Mouse (Mus musculus): ENCODE data around the gene Gcm1.
"Not testable (repeated sequence)": the region's sequence is repeated elsewhere in the genome, so short reads cannot be mapped to it uniquely, and the experiment has no call there.

Gene Gcm1

GRCm38 (mm10) chr9:78050452-78050970 lies 1.2 kb upstream of the Gcm1 start:
- no peak for DNase-seq (ENCODE audit: low read depth)

GRCm38 (mm10) chr9:78053821-78054220 lies 2.1 kb downstream of the Gcm1 start:
- DNase-seq (ENCODE audit: low read depth) = no peak

- no peak for DNase-seq (ENCODE audit: low read depth)
Measured at GRCm38 (mm10) chr9:78054298-78054697, 2.6 kb downstream of the Gcm1 start.

- no peak for DNase-seq (ENCODE audit: low read depth)
Measured at GRCm38 (mm10) chr9:78059525-78060120, 7.9 kb downstream of the Gcm1 start.

GRCm38 (mm10) chr9:78062392-78062791 lies 10.7 kb downstream of the Gcm1 start:
- no peak for DNase-seq (ENCODE audit: low read depth)

GRCm38 (mm10) chr9:78064121-78064520 lies 12.4 kb downstream of the Gcm1 start:
- DNase-seq (ENCODE audit: low read depth) = no peak

GRCm38 (mm10) chr9:78070496-78070895 lies 18.8 kb downstream of the Gcm1 start:
- no peak for DNase-seq (ENCODE audit: low read depth)

GRCm38 (mm10) chr9:78071626-78072025 lies 19.9 kb downstream of the Gcm1 start:
- DNase-seq (ENCODE audit: low read depth) = no peak

- not testable (repeated sequence) for DNase-seq (ENCODE audit: low read depth)
Measured at GRCm38 (mm10) chr9:78073291-78073690, 21.6 kb downstream of the Gcm1 start.

GRCm38 (mm10) chr9:78073713-78074340 lies 22.1 kb downstream of the Gcm1 start:
- no peak for DNase-seq (ENCODE audit: low read depth)

GRCm38 (mm10) chr9:78075256-78075655 lies 23.5 kb downstream of the Gcm1 start:
- no peak for DNase-seq (ENCODE audit: low read depth)

GRCm38 (mm10) chr9:78078240-78078639 lies 26.5 kb downstream of the Gcm1 start:
- peak; percentile 6 for DNase-seq (ENCODE audit: low read depth)

GRCm38 (mm10) chr9:78081835-78082234 lies 30.1 kb downstream of the Gcm1 start:
- DNase-seq (ENCODE audit: low read depth) = no peak

- DNase-seq (ENCODE audit: low read depth) = no peak
Measured at GRCm38 (mm10) chr9:78084341-78084740, 32.6 kb downstream of the Gcm1 start.

GRCm38 (mm10) chr9:78085722-78086287 lies 34.1 kb downstream of the Gcm1 start:
- no peak for DNase-seq (ENCODE audit: low read depth)

GRCm38 (mm10) chr9:78087751-78088150 lies 36.0 kb downstream of the Gcm1 start:
- no peak for DNase-seq (ENCODE audit: low read depth)

- no peak for DNase-seq (ENCODE audit: low read depth)
Measured at GRCm38 (mm10) chr9:78088521-78088920, 36.8 kb downstream of the Gcm1 start.

GRCm38 (mm10) chr9:78088971-78089370 lies 37.2 kb downstream of the Gcm1 start:
- no peak for DNase-seq (ENCODE audit: low read depth)

- no peak for DNase-seq (ENCODE audit: low read depth)
Measured at GRCm38 (mm10) chr9:78089906-78090305, 38.2 kb downstream of the Gcm1 start.

- DNase-seq (ENCODE audit: low read depth) = no peak
Measured at GRCm38 (mm10) chr9:78090596-78090995, 38.9 kb downstream of the Gcm1 start.

GRCm38 (mm10) chr9:78095686-78096085 lies 44.0 kb downstream of the Gcm1 start:
- DNase-seq (ENCODE audit: low read depth) = no peak

GRCm38 (mm10) chr9:78096376-78096775 lies 44.7 kb downstream of the Gcm1 start:
- DNase-seq (ENCODE audit: low read depth) = no peak

GRCm38 (mm10) chr9:78100956-78101355 lies 49.2 kb downstream of the Gcm1 start:
- no peak for DNase-seq (ENCODE audit: low read depth)

All from fibroblast of lung, adult 2 months (primary cell).